Mouse (Mus musculus) embryonic fibroblast, embryonic 13.5 days (primary cell): ENCODE data around the gene Frmd4a.

ENCODE experiments used
- CTCF ChIP-seq: IDR thresholded peaks from 2 replicates; pipeline ENCODE4 v1.5.1; 2011; ENCODE audit warnings: mild to moderate bottlenecking, control low read depth, low read length, moderate library complexity, borderline replicate concordance; ENCODE audit not compliant: insufficient read depth
- POLR2A ChIP-seq: IDR thresholded peaks from 2 replicates; pipeline ENCODE4 v1.6.1; 2011; ENCODE audit warnings: low read depth, mild to moderate bottlenecking, control low read depth, low read length, moderate library complexity

- no peak for TF ChIP-seq POLR2A
- no peak for TF ChIP-seq CTCF
These were observed 445.0 kb downstream of the Frmd4a start for GRCm38 (mm10) chr2:4462480-4462879.
